Mouse (Mus musculus) CH12.LX (cell line): ENCODE measurements around the gene Plk3.

ENCODE experiments used
- CHD2 ChIP-seq: IDR thresholded peaks from 2 replicates; pipeline ENCODE4 v1.6.1; 2011; ENCODE audit warnings: low read length, improper control_type of control experiment
- CTCF ChIP-seq, 2 experiments: IDR thresholded peaks in 1 of 2; conservative IDR thresholded peaks in 1 of 2; 2 replicates each; pipeline ENCODE4 v1.5.1; 2011 to 2012; ENCODE audit warnings: low read depth in 2 of 2, low read length in 2 of 2, improper control_type of control experiment in 1 of 2, inconsistent platforms in 1 of 2, mild to moderate bottlenecking in 1 of 2, moderate library complexity in 1 of 2
- ELF1 ChIP-seq: IDR thresholded peaks from 2 replicates; pipeline ENCODE4 v1.6.1; 2014; ENCODE audit warnings: low read depth, mild to moderate bottlenecking, inconsistent platforms, low read length, improper control_type of control experiment
- EP300 ChIP-seq: IDR thresholded peaks from 2 replicates; pipeline ENCODE4 v1.6.1; 2011; ENCODE audit warnings: low read length, improper control_type of control experiment
- ETS1 ChIP-seq: conservative IDR thresholded peaks from 2 replicates; pipeline ENCODE4 v1.6.1; 2012; ENCODE audit warnings: low read depth, mild to moderate bottlenecking, inconsistent platforms, low read length, improper control_type of control experiment, moderate library complexity
- JUN ChIP-seq: IDR thresholded peaks from 2 replicates; pipeline ENCODE4 v1.6.1; 2011; ENCODE audit warnings: low read depth, mild to moderate bottlenecking, low read length, improper control_type of control experiment, moderate library complexity; ENCODE audit not compliant: insufficient read depth
- MAX ChIP-seq: IDR thresholded peaks from 2 replicates; pipeline ENCODE4 v1.6.1; 2011; ENCODE audit warnings: low read length, improper control_type of control experiment
- MXI1 ChIP-seq: IDR thresholded peaks from 2 replicates; pipeline ENCODE4 v1.6.1; 2011; ENCODE audit warnings: mild to moderate bottlenecking, low read depth, low read length, improper control_type of control experiment
- POLR2A ChIP-seq: IDR thresholded peaks from 2 replicates; pipeline ENCODE4 v1.6.1; 2011; ENCODE audit warnings: low read depth, mild to moderate bottlenecking, improper control_type of control experiment, low read length
- RAD21 ChIP-seq: IDR thresholded peaks from 2 replicates; pipeline ENCODE4 v1.6.1; 2011; ENCODE audit warnings: low read depth, mild to moderate bottlenecking, low read length, improper control_type of control experiment, moderate library complexity
- SMC3 ChIP-seq: IDR thresholded peaks from 2 replicates; pipeline ENCODE4 v1.6.1; 2011; ENCODE audit warnings: low read depth, low read length, improper control_type of control experiment
- TCF12 ChIP-seq: IDR thresholded peaks from 2 replicates; pipeline ENCODE4 v1.6.1; 2014; ENCODE audit warnings: low read depth, mild to moderate bottlenecking, inconsistent platforms, low read length, improper control_type of control experiment
- USF1 ChIP-seq: IDR thresholded peaks from 2 replicates; pipeline ENCODE4 v1.6.1; 2014; ENCODE audit warnings: low read depth, mild to moderate bottlenecking, inconsistent platforms, low read length, improper control_type of control experiment

GRCm38 (mm10) chr4:117138295-117139216, 4.8 kb upstream of the Plk3 start:
- TF ChIP-seq CTCF (conservative IDR thresholded peaks at IDR 0.05 in 1 of 2, IDR thresholded peaks at IDR 0.05 in 1 of 2; ENCODE audit: low read depth in 2 of 2, low read length in 2 of 2) (no peak), EP300 (no peak), MXI1 (no peak), POLR2A (no peak; the same call in 1 of the 2 replicates), RAD21 (no peak), SMC3 (no peak), ELF1 (no peak), CHD2 (no peak), JUN (no peak), ETS1 (no peak), TCF12 (no peak), MAX (no peak), USF1 (no peak)
